Mouse (Mus musculus) liver, embryonic 16.5 days (tissue): ENCODE measurements around the gene Birc6. TPM values are rescaled to one million over a fixed set of nuclear protein-coding genes. Genes with fewer than 3 reads are reported as not detected.

ENCODE experiments used
- ATAC-seq: fragments of 200-750 bp; cut with Nextera tagmentation; 2 replicates; pipeline ENCODE4 v1.8.0; 2017; ENCODE audit warnings: low read depth, mild to moderate bottlenecking, moderate number of reproducible peaks, moderate library complexity
- H3K27ac ChIP-seq: fragments of 300-500 bp; sonication (generic); 2 replicates; pipeline ENCODE4 v1.5.1; 2014; ENCODE audit warnings: mild to moderate bottlenecking, low read length
- H3K27me3 ChIP-seq: fragments of 300-500 bp; sonication (generic); 2 replicates; pipeline ENCODE4 v1.6.1; 2014; ENCODE audit warnings: low read depth, low read length, mixed read lengths; ENCODE audit not compliant: control insufficient read depth, insufficient read depth
- H3K36me3 ChIP-seq: fragments of 300-500 bp; sonication (generic); 2 replicates; pipeline ENCODE4 v1.6.1; 2014; ENCODE audit warnings: mild to moderate bottlenecking; ENCODE audit not compliant: control insufficient read depth, insufficient read depth
- H3K4me1 ChIP-seq: fragments of 300-500 bp; sonication (generic); 2 replicates; pipeline ENCODE4 v1.6.1; 2014; ENCODE audit warnings: low read depth, low read length, mixed read lengths; ENCODE audit not compliant: control insufficient read depth
- H3K4me2 ChIP-seq: fragments of 300-500 bp; sonication (generic); 2 replicates; pipeline ENCODE4 v1.6.1; 2014; ENCODE audit warnings: low read depth, low read length, mixed read lengths
- H3K4me3 ChIP-seq: fragments of 300-500 bp; sonication (generic); 2 replicates; pipeline ENCODE4 v1.5.1; 2014; ENCODE audit warnings: low read depth, mild to moderate bottlenecking, low read length
- H3K9ac ChIP-seq: fragments of 300-500 bp; sonication (generic); 2 replicates; pipeline ENCODE4 v1.6.1; 2014; ENCODE audit warnings: low read depth, low read length
- H3K9me3 ChIP-seq: fragments of 300-500 bp; sonication (generic); replicated peaks from 2 replicates; pipeline ENCODE4 v1.6.1; 2016; ENCODE audit warnings: low read length; ENCODE audit not compliant: control insufficient read depth
- WGBS: fragments of 180-500 bp; shearing (Covaris S2); extraction: QIAGEN DNeasy Blood & Tissue Kit; methylation state at CpG from one replicate; pipeline ENCODE4 v1.1.7; 2014; ENCODE audit not compliant: insufficient replicate concordance; 5-methylcytosine and 5-hydroxymethylcytosine counted together
- polyA plus RNA-seq: library from polyadenylated mRNA; unstranded; fragments of >200 nt; fragmentation: Nextera tagmentation; extraction: Ambion mirVana; gene quantifications from 2 replicates; pipeline ENCODE4 v1.2.1, GENCODE M21; 2015

The Birc6 gene
- 24.4 and 28.5 TPM in 2 replicates for polyA plus RNA-seq

DNA sequence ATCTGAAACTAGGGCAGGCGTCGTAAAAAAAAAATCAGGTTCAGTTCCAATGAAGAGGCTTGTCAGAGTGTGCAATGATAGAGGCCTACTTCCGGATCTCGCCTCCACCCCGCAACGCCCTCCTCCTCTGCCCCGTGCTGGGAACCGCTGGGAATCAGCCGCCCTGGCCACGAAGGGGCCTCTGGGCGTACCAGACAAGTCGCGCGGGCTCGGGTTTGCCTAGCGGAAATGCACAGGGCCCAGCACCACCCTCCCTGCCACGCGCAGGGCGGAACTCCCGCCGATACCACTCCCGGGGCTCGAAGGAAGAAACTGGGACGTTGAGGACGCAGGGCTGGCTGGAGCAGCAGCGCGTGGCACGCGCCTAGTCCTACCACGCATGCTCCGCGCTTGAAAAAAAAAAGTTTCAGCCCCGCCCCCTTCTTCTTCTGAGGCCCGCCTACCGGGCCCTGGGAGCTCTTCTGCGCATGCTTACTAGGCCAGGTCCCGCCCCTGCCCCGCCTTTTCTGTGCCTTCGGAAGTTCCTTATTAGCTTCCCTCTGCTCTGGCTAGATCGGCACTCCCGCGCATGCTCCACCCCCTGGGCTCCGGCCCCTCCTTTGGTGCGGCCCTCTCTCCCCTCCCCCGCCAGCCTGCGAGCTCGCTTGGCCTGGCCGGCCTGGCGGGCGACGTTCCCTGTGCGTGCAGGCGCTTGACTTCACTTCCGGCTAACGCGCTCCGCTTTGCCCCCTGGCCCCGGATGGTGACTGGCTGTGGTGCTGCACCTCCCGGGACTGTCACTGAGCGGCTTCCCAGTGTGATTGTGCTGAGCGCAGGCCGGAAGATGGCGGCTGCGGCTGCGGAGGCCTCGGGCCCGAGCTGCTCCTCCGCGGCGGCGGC is at the start of gene Birc6:
Gene Birc6, plus strand, starts transcription at position 567 of the 879 bp plus-strand sequence.
- no peaks in the 10 kb centered on the region for H3K27me3 ChIP-seq
- H3K4me1 ChIP-seq, result peaks cover 20% of the 10 kb centered on the region
- WGBS, result under 1% methylated on average over 67 of the region's 71 CpGs
- peak within 1 kb of the TSS; percentile 92 for H3K4me3 ChIP-seq
- ATAC-seq, result peak; percentile 94
- H3K9ac ChIP-seq, result peak within 1 kb of the TSS; percentile 93
- no peaks in the 10 kb centered on the region for H3K9me3 ChIP-seq
- H3K4me2 ChIP-seq, result peak within 1 kb of the TSS; percentile 89
- H3K36me3 ChIP-seq, result no peaks in the 10 kb centered on the region
- H3K27ac ChIP-seq, result peak within 1 kb of the TSS; percentile 99

DNA sequence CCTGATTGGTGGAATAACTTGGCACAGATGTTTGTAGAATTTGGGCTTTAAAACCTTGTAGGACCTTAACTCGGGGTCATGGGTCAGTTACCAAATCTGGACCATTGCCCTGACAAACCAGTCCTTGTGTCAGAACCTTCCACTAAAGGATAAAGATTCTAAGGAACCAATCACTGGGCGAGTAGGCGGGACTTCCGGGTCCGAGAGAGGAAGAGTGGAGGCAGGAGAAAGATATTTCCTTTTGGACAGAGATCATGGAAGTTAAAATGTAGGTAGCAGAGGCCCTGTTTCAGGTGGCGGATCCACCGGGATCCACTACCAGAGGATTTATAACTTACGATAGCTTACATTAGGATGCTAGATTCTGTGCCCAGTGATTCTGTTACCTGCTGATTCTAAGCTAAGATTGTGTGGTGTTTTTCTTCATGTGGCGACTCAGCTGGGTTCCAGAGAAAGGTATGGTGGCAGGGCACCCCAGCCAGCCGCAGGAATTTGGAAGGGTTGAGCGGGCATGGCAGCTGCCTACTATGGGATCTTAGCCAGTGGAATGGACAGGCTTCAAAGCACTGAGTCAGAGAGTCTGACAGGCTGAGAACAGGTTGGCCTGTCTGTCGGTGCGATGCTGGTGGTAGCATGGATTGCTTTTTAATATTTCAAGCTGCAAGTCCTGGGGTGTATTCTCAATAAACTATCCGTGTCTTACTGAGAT is 47.6 kb upstream of the Birc6 start:
- Histone ChIP-seq H3K27me3 (no peaks in the 10 kb centered on the region), H3K9me3 (no peaks in the 10 kb centered on the region), H3K9ac (no peak overlapping the region), H3K4me3 (no peak overlapping the region), H3K27ac (no peak overlapping the region), H3K4me1 (no peaks in the 10 kb centered on the region), H3K36me3 (no peaks in the 10 kb centered on the region), H3K4me2 (no peak overlapping the region)
- ATAC-seq, result no peak
- 65% methylated on average over 14 of the region's 14 CpGs for WGBS

DNA sequence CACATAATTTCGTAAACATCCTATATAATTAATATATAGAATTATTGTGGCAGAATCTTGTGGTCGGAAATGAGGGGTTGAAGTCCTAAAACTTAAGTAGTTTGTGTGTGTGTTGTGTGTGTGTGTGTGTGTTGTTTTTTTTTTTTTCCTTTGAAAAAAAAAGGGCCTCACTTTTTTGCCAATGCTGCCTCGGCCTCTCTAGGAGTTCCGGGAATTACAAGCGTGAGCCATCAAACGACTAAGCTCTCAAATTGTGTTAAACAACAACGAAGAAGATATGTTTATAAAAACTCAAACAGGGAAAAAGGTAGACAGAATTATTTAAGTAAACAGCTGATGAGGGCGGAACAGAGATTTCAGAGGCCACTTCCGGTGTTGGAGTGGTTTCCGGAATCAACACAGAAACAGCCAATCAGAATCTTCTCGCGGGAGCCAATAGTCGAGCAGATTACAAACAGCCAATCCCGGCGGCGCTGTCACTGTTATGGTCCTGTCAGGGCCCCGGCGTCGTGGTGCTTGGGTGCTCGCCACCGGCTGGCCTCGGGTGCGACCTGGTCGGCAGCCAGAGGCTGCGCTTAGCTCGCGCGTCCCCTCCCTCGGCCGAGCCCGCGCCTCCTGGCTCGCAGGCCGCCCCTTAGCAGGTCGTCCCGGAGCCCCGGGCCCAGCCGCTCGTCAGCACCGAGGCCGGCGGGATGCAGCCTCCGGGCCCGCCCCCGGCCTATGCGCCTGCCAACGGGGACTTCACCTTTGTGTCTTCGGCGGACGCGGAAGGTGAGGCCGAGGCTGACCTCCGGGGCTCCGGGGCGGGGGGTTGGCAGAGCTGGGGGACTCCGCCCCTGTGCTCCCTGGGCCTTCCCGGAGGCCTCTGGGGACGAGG is 38.8 kb upstream of the Birc6 start, which contains the start of gene Yipf4:
Gene Yipf4, plus strand, starts transcription at position 470 of the 877 bp plus-strand sequence.
- peaks cover 16% of the 10 kb centered on the region for H3K36me3 ChIP-seq
- H3K4me2 ChIP-seq, result peak within 1 kb of the TSS; percentile 61
- H3K4me3 ChIP-seq, result peak within 1 kb of the TSS; percentile 98
- H3K9me3 ChIP-seq, result no peaks in the 10 kb centered on the region
- peak; percentile 97 for ATAC-seq
- peak within 1 kb of the TSS; percentile 99 for H3K27ac ChIP-seq
- whole genome bisulfite sequencing, result 4% methylated on average over 58 of the region's 58 CpGs
- no peaks in the 10 kb centered on the region for H3K27me3 ChIP-seq
- H3K4me1 ChIP-seq, result peaks cover 8% of the 10 kb centered on the region
- peak within 1 kb of the TSS; percentile 98 for H3K9ac ChIP-seq

GRCm38 (mm10) chr17:74489901-74490220 is 38.2 kb upstream of the Birc6 start:
- Histone ChIP-seq H3K27me3 (no peaks in the 10 kb centered on the region), H3K9me3 (no peaks in the 10 kb centered on the region), H3K4me1 (peaks cover 8% of the 10 kb centered on the region), H3K27ac (peak overlapping the region; percentile 99), H3K9ac (peak overlapping the region; percentile 98), H3K4me2 (peak overlapping the region; percentile 61), H3K36me3 (peaks cover 22% of the 10 kb centered on the region), H3K4me3 (peak overlapping the region; percentile 98)
- WGBS, result 1% methylated on average over 12 of the region's 12 CpGs
- ATAC-seq, result no peak

- H3K9me3 ChIP-seq, result no peaks in the 10 kb centered on the region
- H3K4me1 ChIP-seq, result peaks cover 8% of the 10 kb centered on the region
- peak; percentile 57 for ATAC-seq
- peak overlapping the region; percentile 92 for H3K27ac ChIP-seq
- H3K27me3 ChIP-seq, result no peaks in the 10 kb centered on the region
- peaks cover 33% of the 10 kb centered on the region for H3K36me3 ChIP-seq
- WGBS, result 66% methylated on average over 3 of the region's 3 CpGs
- H3K4me2 ChIP-seq, result peak overlapping the region; percentile 61
- peak overlapping the region; percentile 98 for H3K9ac ChIP-seq
- H3K4me3 ChIP-seq, result peak overlapping the region; percentile 98
Measured at GRCm38 (mm10) chr17:74491565-74491964, 36.5 kb upstream of the Birc6 start.

DNA sequence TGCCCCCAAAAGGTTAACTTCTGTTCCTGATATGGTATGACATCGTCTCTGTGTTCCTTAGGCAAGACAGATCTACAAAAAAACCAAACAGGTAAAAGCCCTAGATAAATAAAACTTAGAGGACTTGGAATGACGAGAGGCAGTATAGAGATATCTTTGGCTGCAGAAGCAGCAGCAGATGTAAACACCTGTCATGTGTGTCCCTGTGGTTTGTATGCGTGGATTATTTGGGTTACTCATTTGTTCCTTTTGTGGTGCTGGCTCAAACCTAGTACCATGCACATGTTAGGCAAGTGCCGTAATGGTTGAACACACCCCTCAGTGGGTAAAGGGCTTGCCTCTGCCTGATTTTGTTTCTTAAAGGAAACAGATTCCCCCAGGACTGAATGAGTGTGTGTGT is 27.9 kb upstream of the Birc6 start:
- Histone ChIP-seq H3K9me3 (no peaks in the 10 kb centered on the region), H3K4me1 (no peaks in the 10 kb centered on the region), H3K4me2 (no peak overlapping the region), H3K9ac (no peak overlapping the region), H3K36me3 (peaks cover 35% of the 10 kb centered on the region), H3K27me3 (no peaks in the 10 kb centered on the region), H3K4me3 (no peak overlapping the region), H3K27ac (no peak overlapping the region)
- 69% methylated on average over 4 of the region's 4 CpGs for WGBS
- ATAC-seq, result no peak

DNA sequence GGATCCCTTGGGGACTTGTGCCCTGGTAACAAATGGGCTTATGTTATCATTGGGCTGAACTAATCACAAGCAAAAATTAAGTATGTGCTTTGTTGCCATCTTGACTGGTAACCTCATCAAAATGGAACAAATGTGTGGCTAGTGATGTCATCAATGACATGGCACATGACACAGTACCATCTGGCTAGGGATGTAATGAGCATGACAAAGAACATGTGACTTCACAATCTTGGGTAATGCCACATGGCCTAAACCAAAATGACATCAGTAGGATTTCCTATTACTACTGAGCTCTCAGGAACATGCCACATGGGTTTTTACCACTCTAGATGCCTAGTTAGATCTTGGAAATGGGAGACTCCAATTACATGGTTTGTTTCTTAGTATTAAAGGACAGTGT is 27.0 kb upstream of the Birc6 start:
- ATAC-seq, result no peak
- Histone ChIP-seq H3K4me2 (no peak overlapping the region), H3K27ac (no peak overlapping the region), H3K27me3 (no peaks in the 10 kb centered on the region), H3K4me3 (no peak overlapping the region), H3K36me3 (peaks cover 28% of the 10 kb centered on the region), H3K9me3 (no peaks in the 10 kb centered on the region), H3K4me1 (no peaks in the 10 kb centered on the region), H3K9ac (no peak overlapping the region)

DNA sequence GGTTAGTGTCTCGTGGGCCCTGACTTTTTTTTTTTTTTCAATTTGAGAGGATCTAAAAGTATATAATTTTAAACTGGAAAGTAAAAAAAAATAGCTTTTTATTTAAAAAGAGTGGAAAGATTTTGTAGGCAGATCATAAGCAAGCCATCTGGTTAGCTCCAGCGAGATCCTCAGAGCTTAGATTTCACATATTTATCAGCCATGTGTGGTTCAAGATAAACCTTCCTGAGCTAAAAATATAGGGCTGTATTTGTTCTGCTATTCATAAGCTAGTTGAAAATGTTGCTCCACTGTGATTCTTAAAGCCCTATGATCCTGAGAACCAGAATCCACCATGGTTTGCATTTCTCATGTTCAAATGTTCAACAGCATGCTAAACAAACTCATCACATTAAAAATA is 20.2 kb upstream of the Birc6 start:
- Histone ChIP-seq H3K4me1 (no peaks in the 10 kb centered on the region), H3K27me3 (no peaks in the 10 kb centered on the region), H3K9me3 (no peaks in the 10 kb centered on the region), H3K27ac (no peak overlapping the region), H3K9ac (no peak overlapping the region), H3K4me2 (no peak overlapping the region), H3K36me3 (no peaks in the 10 kb centered on the region), H3K4me3 (no peak overlapping the region)
- WGBS, result 33% methylated on average over 2 of the region's 2 CpGs
- ATAC-seq, result no peak
